Mouse (Mus musculus) intestine, embryonic 14.5 days (tissue): Measurements from ENCODE around the gene Sfpq. TPM values are rescaled to one million over a fixed set of nuclear protein-coding genes. Genes with fewer than 3 reads are reported as not detected.

Source experiments
- ATAC-seq: fragments of 200-750 bp; cut with Nextera tagmentation; replicated peaks from 2 replicates; pipeline ENCODE4 v1.8.0; 2017; ENCODE audit warnings: low read depth, moderate number of reproducible peaks, moderate TSS enrichment, moderate library complexity; ENCODE audit not compliant: low FRiP score, low TSS enrichment
- DNase-seq: peaks from one replicate; pipeline ENCODE4 v3.0.0-alpha.2; 2018; ENCODE audit warnings: low spot score
- H3K27ac ChIP-seq: fragments of 300-500 bp; sonication (generic); 2 replicates; pipeline ENCODE4 v1.5.1; 2014; ENCODE audit warnings: low read depth, mild to moderate bottlenecking, control low read depth
- H3K27me3 ChIP-seq: fragments of 300-500 bp; sonication (generic); replicated peaks from 2 replicates; pipeline ENCODE4 v1.6.1; 2014; ENCODE audit warnings: low read length, control low read depth; ENCODE audit not compliant: control insufficient read depth, insufficient read depth
- H3K36me3 ChIP-seq: fragments of 300-500 bp; sonication (generic); 2 replicates; pipeline ENCODE4 v1.6.1; 2014; ENCODE audit warnings: low read length, control low read depth; ENCODE audit not compliant: control insufficient read depth, insufficient read depth
- H3K4me1 ChIP-seq: fragments of 300-500 bp; sonication (generic); replicated peaks from 2 replicates; pipeline ENCODE4 v1.6.1; 2014; ENCODE audit warnings: low read length, control low read depth, mixed read lengths; ENCODE audit not compliant: control insufficient read depth, insufficient read depth
- H3K4me2 ChIP-seq: fragments of 300-500 bp; sonication (generic); 2 replicates; pipeline ENCODE4 v1.6.1; 2014; ENCODE audit warnings: low read length
- H3K4me3 ChIP-seq: fragments of 300-500 bp; sonication (generic); 2 replicates; pipeline ENCODE4 v1.5.1; 2014; ENCODE audit warnings: low read depth, low read length, control low read depth, mixed read lengths
- H3K9ac ChIP-seq: fragments of 300-500 bp; sonication (generic); 2 replicates; pipeline ENCODE4 v1.6.1; 2014; ENCODE audit warnings: mild to moderate bottlenecking, low read length
- H3K9me3 ChIP-seq: fragments of 300-500 bp; sonication (generic); 2 replicates; pipeline ENCODE4 v1.6.1; 2016; ENCODE audit warnings: low read length, control low read depth; ENCODE audit not compliant: control insufficient read depth
- WGBS: fragments of 180-500 bp; shearing (Covaris S2); extraction: QIAGEN DNeasy Blood & Tissue Kit; methylation state at CpG from one replicate; pipeline ENCODE4 v1.1.7; 2014; 5-methylcytosine and 5-hydroxymethylcytosine counted together
- polyA plus RNA-seq: library from polyadenylated mRNA; unstranded; fragments of >200 nt; fragmentation: Nextera tagmentation; extraction: Ambion mirVana; gene quantifications from 2 replicates; pipeline ENCODE4 v1.2.1, GENCODE M21; 2014

Sfpq gene
- polyA plus RNA-seq, 1 experiment from 2014 or later: 113 TPM

DNA sequence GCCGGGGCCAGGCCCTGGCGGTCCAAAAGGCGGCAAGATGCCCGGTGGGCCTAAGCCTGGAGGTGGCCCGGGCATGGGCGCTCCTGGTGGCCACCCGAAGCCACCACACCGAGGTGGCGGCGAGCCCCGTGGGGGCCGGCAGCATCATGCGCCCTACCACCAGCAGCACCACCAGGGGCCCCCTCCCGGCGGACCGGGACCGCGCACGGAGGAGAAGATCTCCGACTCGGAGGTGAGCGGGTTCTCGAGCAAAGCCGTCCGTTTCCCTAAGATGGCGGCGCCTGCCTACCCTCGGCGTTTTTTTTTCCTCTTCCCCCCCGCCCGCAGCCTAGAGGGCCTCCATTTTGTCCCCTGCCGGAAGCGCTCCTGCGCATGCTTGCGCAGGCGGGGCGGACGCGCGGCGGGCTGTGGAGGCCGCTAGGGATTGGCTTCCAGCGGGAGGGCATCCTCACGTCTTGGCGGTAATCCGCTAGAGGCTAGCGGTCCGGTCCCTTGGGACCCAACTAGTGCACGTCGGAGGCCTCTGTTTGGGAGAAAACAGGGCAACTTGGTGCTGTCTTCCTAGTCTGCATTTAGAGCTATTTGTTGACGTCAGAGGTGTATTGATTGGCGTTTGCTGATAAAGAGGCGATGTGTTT lies 984 bp downstream of the Sfpq start:
- Histone ChIP-seq H3K4me2 (peak overlapping the region; percentile 75), H3K27me3 (no peaks in the 10 kb centered on the region), H3K4me1 (peaks cover 17% of the 10 kb centered on the region), H3K4me3 (peak overlapping the region; percentile 98), H3K36me3 (peaks cover 48% of the 10 kb centered on the region), H3K9me3 (no peaks in the 10 kb centered on the region), H3K27ac (peak overlapping the region; percentile 99), H3K9ac (peak overlapping the region; percentile 99)
- under 1% methylated on average over 47 of the region's 53 CpGs for WGBS
- ATAC-seq: peak; percentile 59
- peak; percentile 96 for DNase-seq

DNA sequence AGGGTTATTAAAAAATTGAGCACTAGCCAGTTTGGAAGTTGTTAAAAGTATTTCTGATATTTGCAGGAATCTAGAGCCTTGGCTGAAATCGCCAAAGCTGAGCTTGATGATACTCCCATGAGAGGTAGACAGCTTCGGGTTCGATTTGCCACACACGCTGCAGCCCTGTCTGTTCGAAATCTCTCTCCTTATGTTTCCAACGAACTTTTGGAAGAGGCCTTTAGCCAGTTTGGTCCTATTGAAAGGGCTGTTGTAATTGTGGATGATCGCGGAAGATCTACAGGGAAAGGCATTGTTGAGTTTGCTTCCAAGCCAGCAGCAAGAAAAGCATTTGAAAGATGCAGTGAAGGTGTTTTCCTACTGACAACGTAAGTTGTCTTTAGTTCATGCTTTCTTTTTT lies 2.1 kb downstream of the Sfpq start:
- no peak for ATAC-seq
- DNase-seq: no peak
- no peaks in the 10 kb centered on the region for H3K9me3 ChIP-seq
- peaks cover 59% of the 10 kb centered on the region for H3K36me3 ChIP-seq
- no peak overlapping the region for H3K27ac ChIP-seq
- H3K4me1 ChIP-seq: peaks cover 17% of the 10 kb centered on the region
- H3K9ac ChIP-seq: peak overlapping the region; percentile 99
- peak overlapping the region; percentile 75 for H3K4me2 ChIP-seq
- H3K4me3 ChIP-seq: peak overlapping the region; percentile 98
- WGBS: 2% methylated on average over 9 of the region's 9 CpGs
- no peaks in the 10 kb centered on the region for H3K27me3 ChIP-seq

DNA sequence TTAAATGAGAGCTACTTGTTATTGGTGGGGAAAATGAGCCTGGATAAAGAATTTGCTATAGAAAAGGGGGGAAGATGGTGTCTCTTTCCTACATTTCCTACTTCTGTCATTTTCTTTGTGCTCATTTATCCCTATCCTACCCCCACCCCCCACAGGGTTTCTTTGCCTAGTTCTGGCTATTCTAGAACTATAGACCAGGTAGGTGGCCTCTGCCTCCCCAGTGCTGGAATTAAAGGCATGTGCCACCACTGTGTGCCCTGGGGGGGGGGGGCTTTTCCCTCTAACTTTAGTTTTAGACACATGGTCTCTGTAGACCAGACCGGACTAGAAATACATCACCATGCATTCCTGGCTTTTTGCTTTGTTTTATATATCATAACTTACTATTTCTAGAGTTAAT lies 3.1 kb downstream of the Sfpq start:
- Histone ChIP-seq H3K9me3 (no peaks in the 10 kb centered on the region), H3K4me3 (peak overlapping the region; percentile 98), H3K36me3 (peaks cover 67% of the 10 kb centered on the region), H3K27me3 (no peaks in the 10 kb centered on the region), H3K4me1 (peaks cover 17% of the 10 kb centered on the region), H3K9ac (peak overlapping the region; percentile 99), H3K27ac (no peak overlapping the region), H3K4me2 (peak overlapping the region; percentile 75)
- ATAC-seq (no peak), DNase-seq (no peak)
- 25% methylated on average over 1 of the region's 1 CpGs for WGBS

DNA sequence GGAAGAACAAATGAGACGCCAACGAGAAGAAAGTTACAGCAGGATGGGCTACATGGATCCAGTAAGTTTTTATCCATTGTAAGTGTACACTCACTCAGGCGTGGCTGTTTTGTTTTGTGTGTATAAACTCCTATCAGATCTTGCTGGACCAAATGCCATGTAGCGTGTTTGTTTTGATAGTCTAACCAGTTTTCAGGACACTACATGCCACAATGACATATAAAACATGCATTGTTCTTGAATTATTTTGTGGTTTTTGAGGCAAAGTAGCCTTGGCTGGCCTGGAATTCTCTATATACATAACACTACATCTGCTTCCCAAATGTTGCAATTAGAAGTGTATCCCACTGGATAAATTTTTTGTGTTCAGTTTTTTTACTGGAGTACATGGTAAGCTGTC lies 5.7 kb downstream of the Sfpq start:
- Histone ChIP-seq H3K4me2 (no peak overlapping the region), H3K4me1 (peaks cover 13% of the 10 kb centered on the region), H3K9ac (no peak overlapping the region), H3K36me3 (peaks cover 93% of the 10 kb centered on the region), H3K27ac (no peak overlapping the region), H3K4me3 (no peak overlapping the region), H3K27me3 (no peaks in the 10 kb centered on the region), H3K9me3 (no peaks in the 10 kb centered on the region)
- 84% methylated on average over 4 of the region's 4 CpGs for WGBS
- no peak for ATAC-seq
- DNase-seq: no peak

DNA sequence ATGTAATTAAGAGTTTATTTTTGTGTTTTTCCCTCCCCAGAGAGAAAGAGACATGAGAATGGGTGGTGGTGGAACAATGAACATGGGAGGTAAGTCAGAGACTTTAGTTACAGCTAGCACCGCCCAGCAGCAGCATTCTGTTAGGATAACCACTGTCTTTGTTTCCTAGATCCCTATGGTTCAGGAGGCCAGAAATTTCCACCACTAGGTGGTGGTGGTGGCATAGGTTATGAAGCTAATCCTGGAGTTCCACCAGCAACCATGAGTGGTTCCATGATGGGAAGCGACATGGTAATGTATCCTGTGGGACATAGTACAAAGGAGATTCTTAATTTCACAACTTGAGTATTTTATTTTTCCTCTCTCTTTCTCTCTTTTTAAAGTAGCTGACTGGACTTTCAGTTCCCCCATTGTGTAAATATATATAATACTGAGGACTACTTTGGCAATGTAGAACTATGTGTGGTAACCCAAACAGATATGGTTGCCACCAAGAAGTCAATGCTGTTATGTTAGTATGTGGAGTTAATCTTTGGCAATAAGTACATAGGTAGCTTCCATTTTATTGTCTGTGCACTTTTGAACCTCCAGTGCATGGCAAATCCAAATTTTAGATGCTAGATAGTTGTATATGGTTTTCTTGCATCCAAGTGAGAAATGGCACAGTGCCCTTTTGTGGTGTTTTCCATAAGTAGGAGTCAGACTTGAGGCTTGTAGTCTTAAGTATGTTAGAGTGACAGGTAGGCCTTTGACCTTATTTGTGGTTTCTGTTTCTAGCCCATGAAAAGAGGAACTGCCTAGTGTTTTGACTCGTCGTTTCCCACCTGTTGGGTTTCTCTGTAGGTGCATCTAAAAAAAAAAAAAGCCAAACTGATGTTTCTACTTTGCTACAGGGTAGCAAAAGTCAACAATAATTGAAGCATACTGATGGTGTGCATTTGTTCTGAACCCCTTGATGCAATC lies 6.4 kb downstream of the Sfpq start:
- 73% methylated on average over 4 of the region's 4 CpGs for WGBS
- Histone ChIP-seq H3K9me3 (no peaks in the 10 kb centered on the region), H3K27ac (no peak overlapping the region), H3K4me2 (no peak overlapping the region), H3K4me1 (peaks cover 13% of the 10 kb centered on the region), H3K4me3 (no peak overlapping the region), H3K9ac (no peak overlapping the region), H3K27me3 (no peaks in the 10 kb centered on the region), H3K36me3 (peaks cover 98% of the 10 kb centered on the region)
- DNase-seq (peak; percentile 58), ATAC-seq (no peak)

DNA sequence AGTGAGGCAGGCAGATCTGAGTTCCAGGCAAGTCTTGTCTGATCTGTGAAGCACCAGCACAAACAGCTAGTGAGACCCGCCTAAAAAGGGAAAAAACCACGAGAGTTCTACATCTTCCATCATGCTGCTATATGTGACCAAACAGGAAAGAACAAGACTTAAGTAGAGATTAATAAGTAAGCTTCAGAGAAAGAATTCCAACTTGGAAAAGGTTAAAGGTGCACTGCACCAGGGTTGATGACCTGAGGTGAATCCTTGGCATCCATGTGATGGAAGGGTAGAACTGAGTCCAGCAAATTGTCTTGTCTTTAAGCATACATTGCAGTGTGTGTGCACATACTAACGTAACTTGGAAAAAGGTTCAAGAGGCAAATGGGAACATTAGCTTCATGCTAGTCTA lies 16.0 kb downstream of the Sfpq start:
- Histone ChIP-seq H3K36me3 (peaks cover 95% of the 10 kb centered on the region), H3K27ac (no peak overlapping the region)
- WGBS: 86% methylated on average over 3 of the region's 3 CpGs

DNA sequence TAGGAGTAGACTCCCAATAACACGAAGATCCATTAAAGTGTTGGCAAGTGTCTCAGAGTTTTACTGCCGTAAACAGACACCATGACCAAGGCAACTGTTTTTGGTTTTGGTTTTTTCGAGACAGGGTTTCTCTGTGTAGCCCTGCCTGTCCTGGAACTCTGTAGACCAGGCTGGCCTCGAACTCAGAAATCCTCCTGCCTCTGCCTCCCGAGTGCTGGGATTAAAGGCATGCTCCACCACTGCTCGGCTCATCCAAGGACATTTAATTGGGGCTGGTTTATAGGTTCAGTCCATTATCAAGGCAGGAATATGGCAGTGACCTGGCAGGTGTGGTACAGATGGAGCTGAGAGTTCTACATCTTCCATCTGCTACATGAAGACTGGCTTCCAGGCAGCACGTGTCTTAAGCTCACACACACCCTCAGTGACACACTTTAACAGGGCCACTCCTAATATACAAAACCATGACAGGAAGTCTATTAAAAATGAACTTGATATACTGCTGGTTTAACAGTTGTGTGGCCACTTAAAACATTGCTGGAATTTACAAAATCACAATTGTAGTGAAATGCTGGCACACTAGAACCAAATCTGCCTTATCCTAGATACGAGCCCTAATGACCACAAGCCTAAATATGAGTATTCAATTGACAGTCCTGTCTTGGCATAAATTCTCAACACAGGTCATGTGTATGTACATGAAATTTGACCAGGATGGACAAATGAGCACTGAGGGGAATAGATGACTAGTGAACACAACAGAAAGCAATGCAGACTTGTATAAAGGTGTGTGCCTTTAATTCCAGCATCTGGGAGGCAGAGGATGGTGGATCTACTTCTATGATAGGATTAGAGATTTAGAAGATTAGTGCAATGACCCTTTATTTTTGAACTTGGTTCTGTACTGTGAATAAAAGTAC lies 17.0 kb downstream of the Sfpq start:
- Histone ChIP-seq H3K9me3 (no peaks in the 10 kb centered on the region), H3K27me3 (no peaks in the 10 kb centered on the region), H3K4me3 (no peak overlapping the region), H3K36me3 (peaks cover 95% of the 10 kb centered on the region), H3K27ac (no peak overlapping the region), H3K9ac (no peak overlapping the region), H3K4me2 (no peak overlapping the region), H3K4me1 (no peaks in the 10 kb centered on the region)
- no peak for DNase-seq
- WGBS: 79% methylated on average over 8 of the region's 8 CpGs
- 0 out of 2 replicates have a peak, but pooled peaks have one; percentile 0 for ATAC-seq

More for the DNA sequence above, 16.0 kb downstream of the Sfpq start:
- Histone ChIP-seq H3K9ac (no peak overlapping the region), H3K9me3 (no peaks in the 10 kb centered on the region), H3K4me3 (no peak overlapping the region), H3K4me2 (no peak overlapping the region), H3K27me3 (no peaks in the 10 kb centered on the region), H3K4me1 (no peaks in the 10 kb centered on the region)
- DNase-seq (no peak), ATAC-seq (no peak)

DNA sequence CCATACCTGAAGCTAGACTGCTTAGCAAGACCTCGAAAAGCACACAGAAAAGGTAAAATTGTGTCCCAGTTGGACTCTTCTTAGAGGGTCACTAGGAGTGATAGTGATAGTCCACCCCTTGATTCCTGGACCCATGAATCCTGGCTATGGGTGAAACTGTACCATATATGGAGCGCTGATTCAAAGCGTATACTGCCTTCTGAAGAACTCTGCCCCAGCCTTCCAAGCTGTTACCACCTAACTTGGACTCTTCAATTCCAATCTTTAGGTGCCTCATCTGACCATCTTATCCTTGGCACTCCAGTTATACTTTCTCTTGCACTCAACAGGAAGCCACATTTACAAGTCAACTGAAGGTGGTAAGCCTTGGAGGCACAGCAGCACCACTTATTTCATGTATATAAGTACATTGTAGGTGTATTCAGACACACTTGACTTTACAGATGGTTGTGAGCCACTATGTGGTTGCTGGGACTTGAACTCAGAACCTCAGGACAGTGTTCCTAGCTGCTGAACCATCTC lies 17.8 kb downstream of the Sfpq start:
- Histone ChIP-seq H3K9me3 (no peaks in the 10 kb centered on the region), H3K4me3 (no peak overlapping the region), H3K27me3 (no peaks in the 10 kb centered on the region), H3K4me1 (no peaks in the 10 kb centered on the region), H3K36me3 (peaks cover 87% of the 10 kb centered on the region), H3K27ac (no peak overlapping the region), H3K9ac (no peak overlapping the region), H3K4me2 (no peak overlapping the region)
- DNase-seq: no peak
- ATAC-seq: 0 out of 2 replicates have a peak, but pooled peaks have one; percentile 11
- 88% methylated on average over 3 of the region's 3 CpGs for WGBS
